ENCODE assay signal across 18 mouse cellular contexts in the genomic region with DNA sequence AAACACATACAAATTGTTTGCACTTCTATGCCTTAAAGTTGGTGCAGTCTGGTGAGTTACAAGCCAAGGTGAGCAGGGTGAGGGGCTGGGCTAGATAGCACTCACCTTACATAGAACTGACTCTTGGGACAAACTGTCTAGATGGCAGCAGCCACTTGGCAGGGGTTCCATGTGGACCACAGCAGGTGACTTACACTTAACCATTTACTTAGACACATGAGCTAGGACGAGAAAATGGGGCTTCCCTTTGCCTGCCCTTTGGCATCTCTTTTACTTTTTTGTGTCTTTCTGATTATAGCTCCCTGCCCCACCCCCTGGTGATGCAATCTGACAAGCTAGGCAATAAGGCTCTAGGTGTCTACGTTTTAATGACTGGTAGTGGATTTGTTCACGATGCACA.
DNase-seq lines count a peak whose midpoint lies in the region; ATAC-seq lines count a peak whose summit lies in the region.
"Had no signal": no experiment of that assay in that cellular context is flagged by ENCODE, and none has a peak within 500 bp of the region (broad histone marks: within the 10 kb centered on the region; RNA-seq: fewer than 3 reads in every experiment).

No protein-coding gene starts in this region.

- no peak overlapping the region for H3K4me3 ChIP-seq in kidney, embryonic 15.5 days (replicated peaks)
- no peak overlapping the region for H3K4me3 ChIP-seq in neural tube, embryonic 15.5 days (replicated peaks)
- H3K4me3 ChIP-seq: embryonic facial prominence, embryonic 13.5 days; forebrain, embryonic 13.5 days; heart, embryonic 13.5 days; hindbrain, embryonic 12.5 days had no signal

- H3K4me1 ChIP-seq in kidney, embryonic 15.5 days: peaks cover 33% of the 10 kb centered on the region
- H3K4me1 ChIP-seq in neural tube, embryonic 15.5 days: peaks cover 18% of the 10 kb centered on the region

- DNase-seq in cerebellum, adult 9-11 months: peak; percentile 54
- no peak for DNase-seq in cerebellum, adult 8-10 months
- no peak for DNase-seq in kidney, postnatal 14 days
- peak; percentile 22 to 27 for DNase-seq in cerebellum, postnatal 36 days
- no peak for DNase-seq in spleen, postnatal 36 days (ENCODE audit: low spot score in 2 of 2)
- DNase-seq: adrenal gland, adult 2 months; adrenal gland, postnatal 25 days; forebrain, postnatal 0 days; gastrocnemius, postnatal 14 days; heart, postnatal 36 days; kidney, adult 11 months had no signal

- no peak overlapping the region for H3K9ac ChIP-seq in kidney, embryonic 15.5 days
- no peak overlapping the region for H3K9ac ChIP-seq in neural tube, embryonic 15.5 days (replicated peaks)
- H3K9ac ChIP-seq: embryonic facial prominence, embryonic 13.5 days; forebrain, embryonic 13.5 days; forebrain, postnatal 0 days; heart, embryonic 13.5 days; hindbrain, embryonic 12.5 days had no signal

- no peaks in the 10 kb centered on the region for H3K27me3 ChIP-seq in kidney, embryonic 15.5 days
- H3K27me3 ChIP-seq in neural tube, embryonic 15.5 days (replicated peaks): no peaks in the 10 kb centered on the region
- H3K27me3 ChIP-seq: embryonic facial prominence, embryonic 13.5 days; forebrain, embryonic 13.5 days; heart, embryonic 13.5 days; hindbrain, embryonic 12.5 days had no signal

- H3K4me2 ChIP-seq in kidney, embryonic 15.5 days: no peak overlapping the region
- H3K4me2 ChIP-seq in neural tube, embryonic 15.5 days: no peak overlapping the region
- H3K4me2 ChIP-seq: embryonic facial prominence, embryonic 13.5 days; forebrain, embryonic 13.5 days; heart, embryonic 13.5 days; hindbrain, embryonic 12.5 days had no signal

- no peak for ATAC-seq in kidney, embryonic 15.5 days (replicated peaks; ENCODE audit: low FRiP score)
- ATAC-seq in neural tube, embryonic 15.5 days (ENCODE audit: low FRiP score): no peak
- ATAC-seq: forebrain, embryonic 13.5 days; forebrain, postnatal 0 days had no signal

- H3K36me3 ChIP-seq in kidney, embryonic 15.5 days: peaks cover 22% of the 10 kb centered on the region
- no peaks in the 10 kb centered on the region for H3K36me3 ChIP-seq in neural tube, embryonic 15.5 days

- peak overlapping the region; percentile 79 for H3K27ac ChIP-seq in kidney, embryonic 15.5 days
- 0 out of 2 replicates have a peak overlapping the region, but pooled peaks have one; percentile 6 for H3K27ac ChIP-seq in neural tube, embryonic 15.5 days (replicated peaks)
- H3K27ac ChIP-seq: embryonic facial prominence, embryonic 13.5 days; forebrain, embryonic 13.5 days; heart, embryonic 13.5 days; hindbrain, embryonic 12.5 days; hindbrain, postnatal 0 days had no signal

- no peaks in the 10 kb centered on the region for H3K9me3 ChIP-seq in kidney, embryonic 15.5 days (replicated peaks)
- H3K9me3 ChIP-seq in neural tube, embryonic 15.5 days (replicated peaks): no peaks in the 10 kb centered on the region
- H3K9me3 ChIP-seq: embryonic facial prominence, embryonic 13.5 days; forebrain, embryonic 13.5 days; heart, embryonic 13.5 days; hindbrain, embryonic 12.5 days had no signal

- 64% methylated on average over 3 of the region's 3 CpGs for whole genome bisulfite sequencing in kidney, embryonic 15.5 days
- 55% methylated on average over 3 of the region's 3 CpGs for WGBS in neural tube, embryonic 15.5 days

Comparison
In these comparisons a context has a peak if more than half of its experiments do, and no peak if none do; other contexts are left out.
1. DNase-seq: peak in cerebellum, adult 9-11 months (single experiment) and cerebellum, postnatal 36 days (2 of 2); none in cerebellum, adult 8-10 months (single experiment), kidney, postnatal 14 days (single experiment) and spleen, postnatal 36 days (0 of 2).